Mouse (Mus musculus) lung, postnatal 0 days (tissue): ENCODE measurements around the gene Parp16.

ENCODE experiments used
- CTCF ChIP-seq: IDR thresholded peaks from 2 replicates; pipeline ENCODE4 v1.5.1; 2016; ENCODE audit warnings: antibody characterized with exemption, mild to moderate bottlenecking
- EP300 ChIP-seq: IDR thresholded peaks from 2 replicates; pipeline ENCODE4 v1.6.1; 2016; ENCODE audit warnings: antibody characterized with exemption, mild to moderate bottlenecking, control low read depth

DNA sequence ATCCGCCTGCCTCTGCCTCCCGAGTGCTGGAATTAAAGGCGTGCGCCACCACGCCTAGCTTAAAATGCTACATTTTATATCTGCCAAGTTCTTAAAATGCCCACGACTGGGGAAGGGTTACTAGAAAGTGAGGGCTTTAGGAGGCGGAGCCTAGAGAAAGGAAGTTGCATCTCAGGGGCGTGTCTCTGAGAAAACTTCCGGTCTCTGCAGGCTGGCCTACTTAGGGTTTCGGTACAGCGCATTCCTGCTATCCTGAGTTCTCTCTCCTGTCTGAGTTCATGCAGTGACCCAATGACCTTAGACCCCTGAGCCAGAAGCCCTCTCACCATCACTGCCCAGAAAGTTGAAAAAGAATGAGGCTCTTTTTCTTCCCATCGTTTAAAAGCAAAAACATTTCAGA, 1.9 kb upstream of the Parp16 start:
- no peak for TF ChIP-seq CTCF
- TF ChIP-seq EP300 = no peak
